Mouse (Mus musculus) stomach, embryonic 14.5 days (tissue): Measurements from ENCODE around the gene Astn1. TPM values are rescaled to one million over a fixed set of nuclear protein-coding genes. Genes with fewer than 3 reads are reported as not detected.

Source experiments
- ATAC-seq: fragments of 200-750 bp; cut with Nextera tagmentation; 2 replicates; pipeline ENCODE4 v1.8.0; 2017; ENCODE audit warnings: low read depth, moderate TSS enrichment; ENCODE audit not compliant: insufficient number of reproducible peaks, insufficient read depth, low FRiP score
- H3K27ac ChIP-seq: fragments of 300-500 bp; sonication (generic); 2 replicates; pipeline ENCODE4 v1.5.1; 2014; ENCODE audit warnings: mild to moderate bottlenecking, low read length, moderate library complexity, mixed read lengths
- H3K27me3 ChIP-seq: fragments of 300-500 bp; sonication (generic); 2 replicates; pipeline ENCODE4 v1.6.1; 2014; ENCODE audit warnings: low read length, control low read depth, mixed read lengths; ENCODE audit not compliant: control insufficient read depth, insufficient read depth
- H3K36me3 ChIP-seq: fragments of 300-500 bp; sonication (generic); 2 replicates; pipeline ENCODE4 v1.6.1; 2014; ENCODE audit warnings: mild to moderate bottlenecking, control low read depth, low read length, moderate library complexity, mixed read lengths; ENCODE audit not compliant: control insufficient read depth, insufficient read depth
- H3K4me1 ChIP-seq: fragments of 300-500 bp; sonication (generic); 2 replicates; pipeline ENCODE4 v1.6.1; 2014; ENCODE audit warnings: low read length, control low read depth, mixed read lengths; ENCODE audit not compliant: control insufficient read depth, insufficient read depth
- H3K4me2 ChIP-seq: fragments of 300-500 bp; sonication (generic); replicated peaks from 2 replicates; pipeline ENCODE4 v1.6.1; 2014; ENCODE audit warnings: low read depth, low read length, control low read depth
- H3K4me3 ChIP-seq: fragments of 300-500 bp; sonication (generic); 2 replicates; pipeline ENCODE4 v1.5.1; 2014; ENCODE audit warnings: low read depth, low read length, control low read depth
- H3K9ac ChIP-seq: fragments of 300-500 bp; sonication (generic); replicated peaks from 2 replicates; pipeline ENCODE4 v1.6.1; 2014; ENCODE audit warnings: low read depth, mild to moderate bottlenecking, control low read depth, low read length, moderate library complexity, mixed read lengths
- H3K9me3 ChIP-seq: fragments of 300-500 bp; sonication (generic); 2 replicates; pipeline ENCODE4 v1.6.1; 2016; ENCODE audit warnings: low read depth, low read length, control low read depth; ENCODE audit not compliant: control insufficient read depth
- WGBS: fragments of 180-500 bp; shearing (Covaris S2); extraction: QIAGEN DNeasy Blood & Tissue Kit; methylation state at CpG from one replicate; pipeline ENCODE4 v1.1.7; 2014; 5-methylcytosine and 5-hydroxymethylcytosine counted together
- polyA plus RNA-seq: library from polyadenylated mRNA; unstranded; fragments of >200 nt; fragmentation: Nextera tagmentation; extraction: Ambion mirVana; gene quantifications from 2 replicates; pipeline ENCODE4 v1.2.1, GENCODE M21; 2014

Astn1 gene
- polyA plus RNA-seq, 1 experiment from 2014 or later, result 4.5 TPM

DNA sequence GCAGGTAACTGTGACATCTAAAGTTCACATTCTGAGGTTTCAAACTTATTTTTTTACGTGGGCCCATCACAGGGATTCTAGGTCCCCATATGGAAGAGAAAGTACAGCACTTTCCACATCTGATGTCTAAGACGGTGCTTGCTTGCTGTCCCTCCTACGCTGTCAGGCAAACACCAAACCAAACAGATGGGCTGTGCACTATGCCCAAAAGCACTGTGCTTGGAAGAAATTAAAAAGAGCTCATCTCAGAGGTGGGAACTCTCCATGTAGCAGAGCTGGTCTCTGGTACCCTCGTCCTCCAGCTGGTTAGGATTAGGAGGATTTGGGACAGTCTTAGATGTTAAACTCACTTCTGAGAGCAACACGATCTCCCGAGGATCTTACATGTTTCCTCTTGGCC, 150.6 kb downstream of the Astn1 start:
- ATAC-seq, result no peak
- Histone ChIP-seq H3K27me3 (no peaks in the 10 kb centered on the region), H3K36me3 (no peaks in the 10 kb centered on the region), H3K9ac (no peak overlapping the region), H3K9me3 (no peaks in the 10 kb centered on the region), H3K4me2 (no peak overlapping the region), H3K27ac (no peak overlapping the region), H3K4me1 (no peaks in the 10 kb centered on the region), H3K4me3 (no peak overlapping the region)
- WGBS, result 61% methylated on average over 6 of the region's 6 CpGs

DNA sequence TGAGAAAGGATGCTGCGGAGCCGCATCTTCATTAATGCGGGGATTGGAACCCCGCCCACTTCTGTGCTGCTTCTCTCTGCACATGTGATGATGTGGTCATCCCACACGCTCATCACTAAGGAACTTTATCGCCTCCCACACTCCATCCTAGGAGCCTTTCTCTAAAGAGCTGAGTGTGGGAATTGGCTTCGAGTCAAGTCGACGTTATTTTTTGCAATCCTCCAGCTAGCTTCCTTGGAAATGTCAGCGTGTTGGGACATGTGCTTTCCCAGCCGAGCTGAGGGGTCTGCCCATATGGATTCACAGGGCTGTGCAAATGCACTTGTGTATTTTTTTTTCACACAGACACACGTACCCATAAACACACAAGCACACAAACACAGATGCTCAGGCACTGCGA, 151.5 kb downstream of the Astn1 start:
- no peak overlapping the region for H3K27ac ChIP-seq
- no peak overlapping the region for H3K4me3 ChIP-seq
- no peaks in the 10 kb centered on the region for H3K36me3 ChIP-seq
- no peak overlapping the region for H3K9ac ChIP-seq
- no peak overlapping the region for H3K4me2 ChIP-seq
- WGBS, result 80% methylated on average over 13 of the region's 13 CpGs
- no peaks in the 10 kb centered on the region for H3K27me3 ChIP-seq
- no peak for ATAC-seq
- H3K4me1 ChIP-seq, result no peaks in the 10 kb centered on the region
- H3K9me3 ChIP-seq, result no peaks in the 10 kb centered on the region

DNA sequence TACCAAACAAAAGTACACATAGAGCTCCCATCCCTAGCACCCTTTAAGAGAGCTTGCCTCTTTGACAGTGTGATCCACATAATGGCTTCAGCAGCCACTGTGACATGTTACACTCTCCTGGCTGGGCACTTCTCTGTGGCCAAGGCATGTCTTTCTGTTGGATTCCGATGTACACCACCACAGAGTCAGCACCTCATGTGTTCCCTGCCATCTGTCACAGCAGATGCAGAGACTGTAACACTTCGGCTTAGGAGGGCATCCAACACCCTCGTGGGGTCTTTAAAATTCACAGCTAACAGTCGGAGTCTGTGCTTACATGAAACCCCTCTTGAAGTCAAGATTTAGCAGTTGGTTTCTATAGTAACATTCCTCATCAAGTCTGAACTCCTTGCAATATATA, 154.5 kb downstream of the Astn1 start:
- no peak overlapping the region for H3K27ac ChIP-seq
- ATAC-seq, result peak; percentile 53; the same call in 1 of the 2 replicates
- 73% methylated on average over 4 of the region's 4 CpGs for WGBS

DNA sequence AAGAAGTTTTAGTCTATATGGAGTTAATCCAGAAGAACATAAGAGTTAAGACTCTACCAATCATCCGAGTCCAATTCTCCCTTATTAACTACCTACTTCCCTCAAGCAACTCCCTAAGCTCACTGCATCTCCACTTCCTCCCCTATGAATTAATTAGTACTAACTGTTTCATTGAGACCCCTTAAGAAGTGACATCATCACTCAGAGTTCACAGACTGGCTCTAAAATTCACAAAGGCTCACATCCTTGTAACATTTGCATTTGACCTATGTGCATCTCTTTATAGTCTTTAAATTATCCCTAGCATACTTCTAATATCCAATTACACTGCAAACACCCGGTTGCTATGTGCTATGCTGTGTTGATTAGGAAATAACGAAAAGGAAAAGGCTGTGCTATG, 174.1 kb downstream of the Astn1 start:
- 66% methylated on average over 3 of the region's 3 CpGs for WGBS
- no peaks in the 10 kb centered on the region for H3K36me3 ChIP-seq
- H3K9ac ChIP-seq, result no peak overlapping the region
- H3K27ac ChIP-seq, result no peak overlapping the region
- H3K9me3 ChIP-seq, result no peaks in the 10 kb centered on the region
- no peaks in the 10 kb centered on the region for H3K4me1 ChIP-seq
- no peak for ATAC-seq
- H3K27me3 ChIP-seq, result no peaks in the 10 kb centered on the region
- H3K4me3 ChIP-seq, result no peak overlapping the region
- H3K4me2 ChIP-seq, result no peak overlapping the region

More for the DNA sequence above, 154.5 kb downstream of the Astn1 start:
- Histone ChIP-seq H3K4me3 (no peak overlapping the region), H3K36me3 (no peaks in the 10 kb centered on the region), H3K27me3 (no peaks in the 10 kb centered on the region), H3K4me2 (no peak overlapping the region), H3K4me1 (no peaks in the 10 kb centered on the region), H3K9me3 (no peaks in the 10 kb centered on the region), H3K9ac (no peak overlapping the region)

DNA sequence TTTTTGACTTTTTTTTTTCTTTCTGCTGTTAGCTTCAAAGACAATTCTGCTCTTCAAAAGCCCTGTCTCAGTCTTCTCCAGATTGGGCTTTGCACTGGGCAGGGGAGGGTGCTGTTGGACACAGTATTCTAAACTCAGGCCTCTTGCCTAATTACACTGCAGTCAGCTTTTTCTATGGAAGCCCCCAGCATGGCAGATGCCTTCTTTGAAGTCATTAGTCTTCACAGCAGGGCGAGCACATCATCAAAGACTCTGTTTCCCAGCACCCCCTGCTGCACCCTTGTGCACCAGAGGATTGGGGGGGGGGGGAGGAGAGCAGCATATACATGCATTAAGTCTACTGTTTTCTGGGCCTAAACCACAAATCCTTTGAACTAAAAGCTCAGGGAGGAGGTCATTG, 174.8 kb downstream of the Astn1 start:
- Histone ChIP-seq H3K4me3 (no peak overlapping the region), H3K4me1 (no peaks in the 10 kb centered on the region), H3K9me3 (no peaks in the 10 kb centered on the region), H3K36me3 (no peaks in the 10 kb centered on the region), H3K4me2 (no peak overlapping the region), H3K27me3 (no peaks in the 10 kb centered on the region), H3K9ac (no peak overlapping the region), H3K27ac (no peak overlapping the region)
- WGBS, result 56% methylated on average over 1 of the region's 1 CpGs
- ATAC-seq, result no peak

DNA sequence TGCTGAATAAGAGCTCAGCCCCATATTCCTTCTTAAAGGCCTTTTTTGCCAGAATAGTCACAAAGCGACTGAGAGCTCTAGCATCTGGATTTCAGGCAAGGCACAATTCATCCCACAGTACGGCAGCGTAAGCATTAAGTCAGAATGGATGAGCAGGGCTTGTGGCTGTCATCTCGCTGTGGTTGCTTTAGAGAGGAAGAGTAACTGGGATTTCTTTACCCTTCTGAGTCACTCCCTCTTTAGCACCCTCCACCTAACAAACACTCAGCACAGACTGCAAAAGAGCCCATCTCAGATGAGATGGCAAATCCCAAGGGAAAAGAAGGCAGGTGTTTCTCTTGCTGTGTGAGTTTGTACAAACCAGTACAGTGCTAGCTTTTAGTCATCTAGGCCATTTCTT, 183.0 kb downstream of the Astn1 start:
- Histone ChIP-seq H3K4me2 (no peak overlapping the region), H3K4me1 (no peaks in the 10 kb centered on the region), H3K4me3 (no peak overlapping the region), H3K36me3 (no peaks in the 10 kb centered on the region), H3K9me3 (no peaks in the 10 kb centered on the region), H3K27ac (no peak overlapping the region), H3K9ac (no peak overlapping the region), H3K27me3 (no peaks in the 10 kb centered on the region)
- WGBS, result 72% methylated on average over 4 of the region's 4 CpGs
- no peak for ATAC-seq

DNA sequence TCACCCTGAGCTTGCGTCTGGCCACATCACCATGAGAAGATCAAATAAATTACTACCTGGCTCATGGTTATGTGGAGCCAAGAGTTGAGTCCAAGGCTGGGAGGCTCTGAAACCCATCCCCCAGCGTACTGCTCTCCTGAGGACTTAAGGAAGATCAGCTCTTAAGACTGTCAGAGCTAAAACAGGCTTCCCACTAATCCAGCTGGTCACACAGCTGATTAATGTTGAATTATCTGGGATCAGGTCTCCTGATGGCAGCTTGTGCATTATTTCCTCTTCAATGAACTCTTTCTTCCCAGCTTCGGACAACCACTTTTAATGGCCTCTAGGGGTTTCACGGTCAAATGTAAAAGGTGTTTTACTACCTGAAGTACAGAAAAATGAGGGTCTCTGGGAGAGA, 184.4 kb downstream of the Astn1 start:
- Histone ChIP-seq H3K27me3 (no peaks in the 10 kb centered on the region), H3K9me3 (no peaks in the 10 kb centered on the region), H3K27ac (no peak overlapping the region), H3K4me2 (no peak overlapping the region), H3K4me1 (no peaks in the 10 kb centered on the region), H3K36me3 (no peaks in the 10 kb centered on the region), H3K9ac (no peak overlapping the region), H3K4me3 (no peak overlapping the region)
- ATAC-seq, result no peak
- 52% methylated on average over 4 of the region's 4 CpGs for WGBS

DNA sequence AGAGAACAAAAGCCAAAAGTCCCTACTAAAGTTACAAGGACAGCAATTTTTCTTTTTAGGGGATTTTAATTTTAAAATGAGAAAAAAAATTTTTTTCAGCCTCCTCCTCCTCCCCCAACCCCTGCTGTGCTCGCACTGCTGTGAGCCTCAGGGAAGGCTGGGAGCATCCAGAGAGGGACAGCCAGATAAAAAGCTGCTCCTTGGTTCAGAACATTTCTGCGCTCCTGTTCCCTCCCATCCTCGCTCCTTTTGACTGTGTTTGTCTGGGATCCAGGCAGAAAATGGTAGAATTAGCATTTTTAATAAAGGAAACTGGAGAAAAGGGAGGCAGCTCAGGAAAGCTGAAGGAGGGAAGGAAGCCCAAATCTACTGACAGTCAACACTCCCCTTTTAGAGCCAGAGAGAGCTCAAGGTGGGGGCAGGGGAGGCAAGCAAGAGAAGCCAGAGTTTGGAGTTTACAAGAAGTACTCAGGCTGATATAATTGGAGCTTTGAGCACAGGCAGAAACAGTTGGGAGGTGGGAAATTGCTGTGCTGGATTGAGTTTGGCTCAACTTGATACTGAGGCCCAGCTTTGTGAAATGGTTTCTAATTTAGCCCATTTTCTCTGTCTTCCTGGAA, 185.6 kb downstream of the Astn1 start:
- H3K4me3 ChIP-seq, result no peak overlapping the region
- no peaks in the 10 kb centered on the region for H3K36me3 ChIP-seq
- WGBS, result 49% methylated on average over 3 of the region's 3 CpGs
- no peak for ATAC-seq
- H3K4me2 ChIP-seq, result no peak overlapping the region
- no peak overlapping the region for H3K27ac ChIP-seq
- no peaks in the 10 kb centered on the region for H3K4me1 ChIP-seq
- no peaks in the 10 kb centered on the region for H3K9me3 ChIP-seq
- H3K27me3 ChIP-seq, result no peaks in the 10 kb centered on the region
- H3K9ac ChIP-seq, result no peak overlapping the region

DNA sequence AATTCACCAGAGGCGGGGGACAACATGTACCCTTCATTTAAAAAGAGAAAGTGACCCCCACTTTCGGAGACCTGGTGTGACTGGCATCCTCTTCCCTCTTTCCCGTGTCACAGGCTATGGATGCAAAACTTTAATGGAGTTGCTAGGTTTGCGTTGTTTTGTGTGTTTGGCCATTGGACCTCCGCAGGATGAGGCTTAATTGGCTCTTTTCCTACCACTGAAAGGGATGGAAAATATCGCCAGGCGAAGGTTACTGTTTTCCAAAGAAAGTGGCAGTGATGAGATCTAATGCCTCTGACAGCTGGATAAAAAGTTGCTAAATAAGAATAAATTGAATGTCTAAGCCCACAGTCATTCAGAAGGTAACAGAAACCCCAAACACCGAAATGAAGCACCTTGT, 186.2 kb downstream of the Astn1 start:
- Histone ChIP-seq H3K9ac (no peak overlapping the region), H3K4me1 (no peaks in the 10 kb centered on the region), H3K27ac (no peak overlapping the region), H3K9me3 (no peaks in the 10 kb centered on the region), H3K4me3 (no peak overlapping the region), H3K36me3 (no peaks in the 10 kb centered on the region), H3K27me3 (no peaks in the 10 kb centered on the region), H3K4me2 (no peak overlapping the region)
- 85% methylated on average over 8 of the region's 8 CpGs for WGBS
- ATAC-seq, result no peak
